Mouse (Mus musculus): Measurements from ENCODE around the gene Arl14ep.
"Not testable (repeated sequence)": the region's sequence is repeated elsewhere in the genome, so short reads cannot be mapped to it uniquely, and the experiment has no call there.

The Arl14ep gene

GRCm38 (mm10) chr2:106973959-106974639 lies at the start of gene Arl14ep:
Gene Arl14ep, minus strand, starts transcription at chr2:106974424.
- peak; percentile 74 for DNase-seq (ENCODE audit: low spot score)

- DNase-seq (ENCODE audit: low spot score): no peak
These were observed 48.5 kb upstream of the Arl14ep start for GRCm38 (mm10) chr2:107022713-107023112.

- DNase-seq (ENCODE audit: low spot score): no peak
These were observed 45.1 kb upstream of the Arl14ep start for GRCm38 (mm10) chr2:107019331-107019730.

GRCm38 (mm10) chr2:107013161-107013560 lies 38.9 kb upstream of the Arl14ep start:
- no peak for DNase-seq (ENCODE audit: low spot score)

GRCm38 (mm10) chr2:107012318-107012717 lies 38.1 kb upstream of the Arl14ep start:
- no peak for DNase-seq (ENCODE audit: low spot score)

- DNase-seq (ENCODE audit: low spot score): no peak
These were observed 35.9 kb upstream of the Arl14ep start for GRCm38 (mm10) chr2:107010160-107010559.

- DNase-seq (ENCODE audit: low spot score): no peak
These were observed 32.2 kb upstream of the Arl14ep start for GRCm38 (mm10) chr2:107006378-107006777.

- not testable (repeated sequence) for DNase-seq (ENCODE audit: low spot score)
These were observed 31.7 kb upstream of the Arl14ep start for GRCm38 (mm10) chr2:107005876-107006275.

- no peak for DNase-seq (ENCODE audit: low spot score)
These were observed 17.0 kb upstream of the Arl14ep start for GRCm38 (mm10) chr2:106991261-106991660.

- no peak for DNase-seq (ENCODE audit: low spot score)
These were observed 10.7 kb upstream of the Arl14ep start for GRCm38 (mm10) chr2:106984945-106985344.

- no peak for DNase-seq (ENCODE audit: low spot score)
These were observed 8.3 kb upstream of the Arl14ep start for GRCm38 (mm10) chr2:106982503-106982902.

- DNase-seq (ENCODE audit: low spot score): no peak
These were observed 2.2 kb upstream of the Arl14ep start for GRCm38 (mm10) chr2:106976472-106976871.

- no peak for DNase-seq (ENCODE audit: low spot score)
These were observed 779 bp downstream of the Arl14ep start for GRCm38 (mm10) chr2:106973332-106973958.

- DNase-seq (ENCODE audit: low spot score): no peak
These were observed 1.4 kb downstream of the Arl14ep start for GRCm38 (mm10) chr2:106972851-106973250.

- no peak for DNase-seq (ENCODE audit: low spot score)
These were observed 3.3 kb downstream of the Arl14ep start for GRCm38 (mm10) chr2:106970971-106971370.

- no peak for DNase-seq (ENCODE audit: low spot score)
These were observed 5.9 kb downstream of the Arl14ep start for GRCm38 (mm10) chr2:106968320-106968719.

GRCm38 (mm10) chr2:106963560-106963959 lies 10.7 kb downstream of the Arl14ep start:
- no peak for DNase-seq (ENCODE audit: low spot score)

- no peak for DNase-seq (ENCODE audit: low spot score)
These were observed 12.6 kb downstream of the Arl14ep start for GRCm38 (mm10) chr2:106961650-106962049.

GRCm38 (mm10) chr2:106961066-106961465 lies 13.2 kb downstream of the Arl14ep start:
- DNase-seq (ENCODE audit: low spot score): no peak

GRCm38 (mm10) chr2:106960237-106960636 lies 14.0 kb downstream of the Arl14ep start:
- no peak for DNase-seq (ENCODE audit: low spot score)

- no peak for DNase-seq (ENCODE audit: low spot score)
These were observed 14.8 kb downstream of the Arl14ep start for GRCm38 (mm10) chr2:106959380-106959779.

GRCm38 (mm10) chr2:106958916-106959315 lies 15.3 kb downstream of the Arl14ep start:
- no peak for DNase-seq (ENCODE audit: low spot score)

GRCm38 (mm10) chr2:106956146-106956545 lies 18.1 kb downstream of the Arl14ep start:
- DNase-seq (ENCODE audit: low spot score): no peak

- peak; percentile 7 for DNase-seq (ENCODE audit: low spot score)
These were observed 18.6 kb downstream of the Arl14ep start for GRCm38 (mm10) chr2:106955621-106956020.

Data from urinary bladder, postnatal 25 days (tissue).